20 mouse cellular contexts compared by ENCODE assay signal in genomic region chr5:85772660-85773059, GRCm38 (mm10).
"Had no signal": no experiment of that assay in that cellular context is flagged by ENCODE, and none has a peak within 500 bp of the region (broad histone marks: within the 10 kb centered on the region; RNA-seq: fewer than 3 reads in every experiment).

No protein-coding gene starts in this region.

- ATAC-seq: intestine, embryonic 16.5 days; liver, embryonic 12.5 days; lung, postnatal 0 days; midbrain, embryonic 16.5 days had no signal

- H3K36me3 ChIP-seq: limb, embryonic 10.5 days; limb, embryonic 13.5 days; liver, embryonic 12.5 days; liver, embryonic 15.5 days; midbrain, embryonic 12.5 days; neural tube, embryonic 12.5 days; neural tube, embryonic 15.5 days had no signal

- H3K4me3 ChIP-seq: limb, embryonic 10.5 days; limb, embryonic 13.5 days; liver, embryonic 12.5 days; liver, embryonic 15.5 days; midbrain, embryonic 12.5 days; neural tube, embryonic 12.5 days; neural tube, embryonic 15.5 days had no signal

- DNase-seq: kidney, adult 18-20 months; kidney, adult 9 months; kidney, postnatal 14 days; kidney, postnatal 4 days; liver; lung, adult 2 months; right cerebral cortex, postnatal 25 days; thymus, postnatal 14 days; thymus, postnatal 4 days had no signal

- H3K9me3 ChIP-seq: limb, embryonic 10.5 days; limb, embryonic 13.5 days; liver, embryonic 12.5 days; liver, embryonic 15.5 days; midbrain, embryonic 12.5 days; neural tube, embryonic 12.5 days; neural tube, embryonic 15.5 days had no signal

- H3K9ac ChIP-seq: limb, embryonic 13.5 days; liver, embryonic 12.5 days; liver, embryonic 15.5 days; midbrain, embryonic 12.5 days; neural tube, embryonic 12.5 days; neural tube, embryonic 15.5 days had no signal

- H3K27ac ChIP-seq: limb, embryonic 10.5 days; limb, embryonic 13.5 days; liver, embryonic 12.5 days; liver, embryonic 15.5 days; macrophage; midbrain, embryonic 12.5 days; neural tube, embryonic 12.5 days; neural tube, embryonic 15.5 days had no signal

- H3K4me1 ChIP-seq: limb, embryonic 10.5 days; limb, embryonic 13.5 days; liver, embryonic 12.5 days; liver, embryonic 15.5 days; midbrain, embryonic 12.5 days; neural tube, embryonic 12.5 days; neural tube, embryonic 15.5 days had no signal

- H3K4me2 ChIP-seq: limb, embryonic 13.5 days; liver, embryonic 12.5 days; liver, embryonic 15.5 days; midbrain, embryonic 12.5 days; neural tube, embryonic 12.5 days; neural tube, embryonic 15.5 days had no signal

- H3K27me3 ChIP-seq: limb, embryonic 13.5 days; liver, embryonic 12.5 days; liver, embryonic 15.5 days; midbrain, embryonic 12.5 days; neural tube, embryonic 12.5 days; neural tube, embryonic 15.5 days had no signal
